Mouse (Mus musculus): ENCODE data around the gene Treml4. TPM values are rescaled to one million over a fixed set of nuclear protein-coding genes. Genes with fewer than 3 reads are reported as not detected.

The Treml4 gene
- total RNA-seq, 2 experiments from 2014 or later = not detected

Other genes with a start within 250 kb of the Treml4 start
- not detected for gene 1700122O11Rik, start 226.0 kb upstream of the Treml4 start, total RNA-seq (2021)
- not detected for gene 1700067P10Rik, start 175.0 kb upstream of the Treml4 start, total RNA-seq (2021)
- gene 9830107B12Rik, start 118.0 kb upstream of the Treml4 start, total RNA-seq (2021) = not detected
- gene A530064D06Rik, start 97.0 kb upstream of the Treml4 start, total RNA-seq (2021) = not detected
- not detected for gene Trem1, start 31.5 kb upstream of the Treml4 start, total RNA-seq (2021)
- gene Trem3, start 16.5 kb upstream of the Treml4 start, total RNA-seq (2021) = not detected
- under 1 TPM; 0.28 to 0.30 TPM for gene Treml2, start 35.2 kb downstream of the Treml4 start, total RNA-seq (2021)
- under 1 TPM in 1 of 2 experiments, not detected in 1; 0.22 TPM for gene B430306N03Rik, start 51.8 kb downstream of the Treml4 start, total RNA-seq (2021)
- 1 to 10 TPM; 8.8 to 9.6 TPM for gene Trem2, start 82.1 kb downstream of the Treml4 start, total RNA-seq (2021)
- gene Treml1, start 95.6 kb downstream of the Treml4 start, total RNA-seq (2021) = not detected
- 10 to 100 TPM; 27.2 to 34.4 TPM for gene Nfya, start 145.6 kb downstream of the Treml4 start, total RNA-seq (2021)
- 10 to 100 TPM; 12.3 to 13.6 TPM for gene Oard1, start 145.7 kb downstream of the Treml4 start, total RNA-seq (2021)
- gene Apobec2, start 168.6 kb downstream of the Treml4 start, total RNA-seq (2021) = not detected
- gene Tspo2, start 187.2 kb downstream of the Treml4 start, total RNA-seq (2021) = not detected
- under 1 TPM; 0.27 to 0.30 TPM for gene Unc5cl, start 190.6 kb downstream of the Treml4 start, total RNA-seq (2021)

Data from layer of hippocampus, postnatal 36 days (tissue).